Mouse (Mus musculus) lung, postnatal 0 days (tissue): ENCODE measurements at regions not wholly inside any gene's neighbourhood (a gene's known extent, or its start where the extent isn't known, plus 50 kb on each side); places are given as distances from the start of the nearest gene placed in this dataset.

Experiments used
- CTCF ChIP-seq: IDR thresholded peaks from 2 replicates; pipeline ENCODE4 v1.5.1; 2016; ENCODE audit warnings: antibody characterized with exemption, mild to moderate bottlenecking
- EP300 ChIP-seq: IDR thresholded peaks from 2 replicates; pipeline ENCODE4 v1.6.1; 2016; ENCODE audit warnings: antibody characterized with exemption, mild to moderate bottlenecking, control low read depth

DNA sequence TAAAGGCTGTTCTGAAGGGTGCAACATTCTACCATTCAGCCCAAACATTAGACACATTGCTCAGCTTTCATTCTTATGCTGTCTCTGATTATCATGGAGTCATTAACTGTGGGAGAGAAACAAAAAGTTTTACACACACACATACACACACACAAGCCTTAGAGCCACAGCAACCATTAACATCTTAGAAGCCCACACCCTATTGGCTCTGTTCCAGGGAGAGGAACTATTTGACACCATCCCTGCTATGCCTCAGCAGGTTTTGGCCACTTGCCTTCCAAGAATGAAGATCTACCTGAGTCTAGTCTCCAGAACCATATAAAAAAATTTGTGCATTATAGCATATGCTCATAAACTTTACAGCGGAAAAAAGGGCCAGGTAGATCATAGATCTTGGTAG, 75.0 kb upstream of the Hpgd start:
- TF ChIP-seq CTCF = no peak
- no peak for TF ChIP-seq EP300
